Mouse (Mus musculus) kidney, adult 2 months (tissue): ENCODE measurements at regions not wholly inside any gene's neighbourhood (a gene's known extent, or its start where the extent isn't known, plus 50 kb on each side); places are given as distances from the start of the nearest gene placed in this dataset.

Experiments used
- CTCF ChIP-seq: fragments of 200-500 bp; conservative IDR thresholded peaks from 2 replicates; pipeline ENCODE4 v1.5.1; 2011; ENCODE audit warnings: low read depth, mild to moderate bottlenecking, control low read depth, low read length, moderate library complexity, mixed read lengths; ENCODE audit not compliant: insufficient read depth, insufficient read length
- POLR2A ChIP-seq: fragments of 200-500 bp; IDR thresholded peaks from one replicate; pipeline ENCODE4 v1.6.1; 2011; ENCODE audit warnings: low read depth, low read length, control low read depth

DNA sequence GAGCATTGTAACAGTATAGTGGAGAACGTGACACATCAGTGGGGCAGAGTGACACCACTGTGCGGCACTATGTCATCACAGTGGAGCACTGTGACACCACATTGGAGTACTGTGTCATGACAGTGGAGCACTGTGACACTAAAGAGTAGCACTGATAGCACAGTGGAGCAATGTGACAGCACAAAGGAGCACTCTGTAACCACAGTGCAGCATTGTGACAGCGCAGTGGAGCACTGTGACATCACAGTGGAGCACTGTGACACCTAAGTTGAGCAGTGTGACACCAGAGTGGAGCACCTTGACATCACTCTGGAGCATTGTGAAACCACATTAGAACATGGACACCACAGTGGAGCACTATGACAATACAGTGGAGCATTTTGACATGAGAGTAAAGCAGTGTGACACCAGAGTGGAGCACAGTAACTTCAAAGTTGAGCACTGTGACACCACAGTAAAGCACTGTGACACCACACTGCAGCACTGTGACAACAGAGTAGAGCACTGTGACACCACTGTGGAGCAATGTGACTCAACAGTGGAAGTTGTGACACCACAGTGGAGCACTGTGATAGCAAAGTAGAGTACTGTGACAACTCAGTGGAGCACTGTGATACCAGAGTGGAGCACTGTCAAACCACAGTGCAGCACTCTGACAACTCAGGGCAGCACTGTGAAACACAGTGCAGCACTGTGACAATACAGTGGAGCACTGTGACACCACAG is 77.5 kb upstream of the Scaf8 start:
- no peak for TF ChIP-seq CTCF
- no peak for TF ChIP-seq POLR2A
